Mouse (Mus musculus): ENCODE measurements around the gene Anapc4. TPM values are rescaled to one million over a fixed set of nuclear protein-coding genes. Genes with fewer than 3 reads are reported as not detected.

Anapc4 gene
- polyA plus RNA-seq (2012; rRNA removed) = 29.9 and 31.2 TPM in 2 replicates

- peak; percentile 47 for DNase-seq (ENCODE audit: low read depth)
These were observed at the start of gene Anapc4 for GRCm38 (mm10) chr5:52833761-52834274. Anapc4 (plus strand) TSS chr5:52834012.

- no peak for DNase-seq (ENCODE audit: low read depth)
These were observed 47.1 kb upstream of the Anapc4 start for GRCm38 (mm10) chr5:52786556-52787322.

GRCm38 (mm10) chr5:52793230-52793629 is 40.6 kb upstream of the Anapc4 start:
- no peak for DNase-seq (ENCODE audit: low read depth)

- no peak for DNase-seq (ENCODE audit: low read depth)
These were observed 39.7 kb upstream of the Anapc4 start for GRCm38 (mm10) chr5:52794109-52794508.

GRCm38 (mm10) chr5:52799274-52799985 is 34.4 kb upstream of the Anapc4 start:
- no peak for DNase-seq (ENCODE audit: low read depth)

- no peak for DNase-seq (ENCODE audit: low read depth)
These were observed 28.0 kb upstream of the Anapc4 start for GRCm38 (mm10) chr5:52805801-52806200.

- no peak for DNase-seq (ENCODE audit: low read depth)
These were observed 27.5 kb upstream of the Anapc4 start for GRCm38 (mm10) chr5:52806349-52806748.

- DNase-seq (ENCODE audit: low read depth) = no peak
These were observed 26.8 kb upstream of the Anapc4 start for GRCm38 (mm10) chr5:52807030-52807429.

- no peak for DNase-seq (ENCODE audit: low read depth)
These were observed 23.4 kb upstream of the Anapc4 start for GRCm38 (mm10) chr5:52810446-52810845.

GRCm38 (mm10) chr5:52811056-52811455 is 22.8 kb upstream of the Anapc4 start:
- DNase-seq (ENCODE audit: low read depth) = no peak

- no peak for DNase-seq (ENCODE audit: low read depth)
These were observed 21.4 kb upstream of the Anapc4 start for GRCm38 (mm10) chr5:52812456-52812855.

- no peak for DNase-seq (ENCODE audit: low read depth)
These were observed 20.5 kb upstream of the Anapc4 start for GRCm38 (mm10) chr5:52813312-52813711.

GRCm38 (mm10) chr5:52818676-52819075 is 15.1 kb upstream of the Anapc4 start:
- no peak for DNase-seq (ENCODE audit: low read depth)

- no peak for DNase-seq (ENCODE audit: low read depth)
These were observed 12.1 kb upstream of the Anapc4 start for GRCm38 (mm10) chr5:52821691-52822090.

GRCm38 (mm10) chr5:52827923-52828322 is 5.9 kb upstream of the Anapc4 start:
- DNase-seq (ENCODE audit: low read depth) = no peak

- no peak for DNase-seq (ENCODE audit: low read depth)
These were observed 807 bp upstream of the Anapc4 start for GRCm38 (mm10) chr5:52833005-52833404.

GRCm38 (mm10) chr5:52834386-52834785 is 574 bp downstream of the Anapc4 start:
- no peak for DNase-seq (ENCODE audit: low read depth)

GRCm38 (mm10) chr5:52844319-52844718 is 10.5 kb downstream of the Anapc4 start:
- DNase-seq (ENCODE audit: low read depth) = no peak

GRCm38 (mm10) chr5:52855727-52856126 is 21.9 kb downstream of the Anapc4 start:
- no peak for DNase-seq (ENCODE audit: low read depth)

GRCm38 (mm10) chr5:52864446-52864845 is 30.6 kb downstream of the Anapc4 start:
- no peak for DNase-seq (ENCODE audit: low read depth)

GRCm38 (mm10) chr5:52865825-52866224 is 32.0 kb downstream of the Anapc4 start:
- DNase-seq (ENCODE audit: low read depth) = no peak

GRCm38 (mm10) chr5:52866361-52867155 is 32.7 kb downstream of the Anapc4 start:
- DNase-seq (ENCODE audit: low read depth) = no peak
